Mouse (Mus musculus) c-Kit-positive CD71-positive TER-119-positive erythroid progenitor cells, embryonic 14.5 days (primary cell): ENCODE results near the gene Ankrd27.
A peak's percentile ranks its signal among the peaks of the same experiment; 100 is the strongest.
"Not testable (repeated sequence)": the region's sequence is repeated elsewhere in the genome, so short reads cannot be mapped to it uniquely, and the experiment has no call there.

Experiments used
- DNase-seq: peaks from one replicate; pipeline ENCODE4 v3.0.0-alpha.2; 2013; ENCODE audit warnings: low spot score

Gene Ankrd27

GRCm38 (mm10) chr7:35586055-35586905, at the start of gene Ankrd27:
Gene Ankrd27, plus strand, starts transcription at chr7:35586244.
- peak; percentile 96 for DNase-seq

DNA sequence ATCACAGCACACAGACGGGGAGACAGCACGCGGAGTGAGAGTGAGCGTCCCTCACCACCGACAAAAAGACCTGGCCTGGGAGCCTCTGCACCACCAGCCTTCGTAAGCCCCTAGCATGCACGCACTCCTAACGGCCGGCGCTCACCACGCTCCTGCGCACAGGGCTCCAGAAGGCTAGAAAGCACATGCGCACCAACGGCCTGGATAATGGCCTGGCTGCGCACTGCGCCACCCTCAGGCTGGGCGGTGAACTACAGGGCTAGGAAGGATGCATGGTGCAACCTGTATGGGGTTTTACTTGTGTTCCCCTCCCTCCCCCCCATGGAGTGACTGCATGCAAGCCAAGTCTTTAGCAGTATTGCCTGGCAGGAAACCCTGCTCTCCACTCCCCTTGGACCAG, 48.5 kb upstream of the Ankrd27 start, which contains the start of gene Tdrd12:
TSS of gene Tdrd12 (minus strand) at position 184 of the 400 bp plus-strand sequence.
- no peak for DNase-seq

GRCm38 (mm10) chr7:35545881-35546280, 40.2 kb upstream of the Ankrd27 start:
- DNase-seq = peak; percentile 72

- DNase-seq = peak; percentile 74
These were observed 32.1 kb upstream of the Ankrd27 start for GRCm38 (mm10) chr7:35553751-35554604.

DNA sequence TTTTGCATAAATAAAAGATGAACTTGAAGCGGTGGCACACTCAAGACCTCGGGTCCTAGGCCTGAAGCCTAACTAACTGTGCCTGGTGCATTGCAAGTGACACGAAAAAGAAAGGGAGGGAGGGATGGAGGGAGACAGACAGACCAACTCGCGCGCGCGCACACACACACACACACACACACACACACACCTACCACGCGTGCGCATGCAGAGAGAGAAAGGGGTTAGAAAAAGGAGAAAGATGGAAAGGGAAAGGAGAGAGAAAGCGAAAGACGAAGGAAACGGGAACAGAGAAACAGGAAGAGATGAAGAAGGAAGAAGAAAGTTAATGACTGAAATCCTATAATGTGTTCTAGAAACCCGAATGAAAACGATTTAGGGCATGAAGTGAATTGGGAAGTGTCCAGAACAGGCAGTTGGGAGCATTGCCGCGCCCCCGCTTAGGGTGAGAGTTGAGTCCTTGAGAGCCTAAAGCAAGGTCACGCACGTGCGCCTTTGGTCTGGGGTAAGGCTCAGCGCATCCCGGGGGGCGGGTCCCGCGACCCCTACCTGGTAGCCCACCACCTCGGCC, 31.4 kb upstream of the Ankrd27 start:
- DNase-seq = peak; percentile 40

DNA sequence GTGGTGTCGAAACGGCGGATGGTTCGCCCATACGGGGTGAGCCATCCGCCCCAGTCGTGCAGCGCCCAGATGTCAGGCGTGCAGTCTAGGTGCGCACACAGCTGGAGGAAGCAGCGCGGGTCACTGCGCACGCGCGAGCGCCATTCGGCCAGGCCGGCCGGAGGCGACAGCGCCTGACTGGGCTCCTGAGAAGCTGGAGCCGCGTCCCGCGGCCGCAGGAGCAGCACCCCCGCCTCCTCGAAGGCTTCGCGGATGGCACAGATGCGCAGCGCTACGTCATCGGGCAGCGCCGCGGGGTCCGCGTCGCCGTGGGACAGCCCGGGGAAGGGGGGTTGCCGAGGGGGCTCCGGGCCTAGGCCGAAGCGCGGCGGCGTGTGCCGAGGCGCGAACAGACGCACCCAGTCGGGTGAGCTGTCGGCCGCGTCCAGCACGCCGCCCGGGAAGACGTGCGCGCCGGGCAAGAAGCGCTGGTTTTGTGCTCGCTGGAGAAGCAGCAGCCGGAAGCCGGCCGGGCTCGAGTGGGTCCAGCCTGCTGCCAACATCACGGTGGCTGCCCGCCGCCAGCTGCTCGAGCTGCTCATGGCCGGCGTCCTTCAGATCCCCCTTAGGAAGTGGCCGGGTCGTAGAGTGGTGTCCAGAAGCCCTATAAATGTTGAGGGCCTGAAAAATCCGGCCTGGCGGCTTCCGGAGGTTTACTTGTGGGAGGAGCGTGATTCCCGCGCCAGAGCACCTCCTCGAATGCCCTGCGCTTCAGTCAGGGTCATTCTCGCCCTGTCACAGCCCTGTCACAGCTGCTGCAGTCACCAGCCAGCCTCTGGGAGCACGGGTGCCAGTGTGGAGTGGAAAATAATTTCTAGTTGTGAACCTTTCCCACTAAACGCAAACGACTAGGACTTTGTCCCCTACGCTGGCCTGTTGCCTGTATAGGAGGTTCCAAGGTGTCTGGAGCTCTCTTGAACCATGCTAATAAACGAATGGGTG, 30.5 kb upstream of the Ankrd27 start:
- DNase-seq = peak; percentile 79

DNA sequence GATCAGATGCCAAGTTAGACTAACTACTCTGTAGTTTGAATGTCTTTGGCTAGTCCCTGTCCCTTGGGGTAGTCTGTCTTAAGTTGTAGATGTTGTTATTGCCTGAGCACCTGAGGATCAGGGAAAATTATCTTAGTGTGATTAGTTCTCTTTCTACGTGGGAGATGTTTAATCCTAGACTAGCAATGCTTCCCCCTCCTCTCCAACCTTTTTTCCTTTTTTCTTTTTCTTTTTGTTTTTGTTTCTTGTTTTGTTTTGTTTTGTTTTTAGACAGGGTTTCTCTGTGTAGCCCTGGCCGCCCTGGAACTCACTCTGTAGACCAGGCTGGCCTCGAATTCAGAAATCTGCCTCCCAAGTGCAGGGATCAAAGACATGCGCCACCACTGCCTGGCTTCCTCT, 29.8 kb upstream of the Ankrd27 start, which contains the start of gene Nudt19:
TSS of gene Nudt19 (minus strand) at position 100 of the 399 bp plus-strand sequence.
- no peak for DNase-seq

DNA sequence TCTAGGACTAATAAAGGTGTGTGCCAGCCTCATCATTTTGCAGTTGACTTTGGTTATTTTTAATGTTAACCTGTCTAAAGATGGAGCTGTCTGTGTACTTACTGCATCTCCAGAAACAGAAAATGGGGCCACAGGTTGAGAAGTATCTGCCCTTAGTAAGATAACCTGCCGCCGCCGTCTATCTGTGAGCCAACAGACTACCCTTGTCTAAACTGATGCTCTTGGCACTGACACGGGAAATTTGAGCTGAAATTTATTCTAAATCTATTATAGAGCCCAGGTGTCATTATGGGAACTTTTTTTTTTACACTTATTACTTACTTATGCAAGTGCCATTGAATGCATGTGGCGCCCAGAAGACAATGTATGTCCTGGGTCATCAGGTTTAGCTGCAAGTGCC, 29.1 kb upstream of the Ankrd27 start:
- DNase-seq = peak; percentile 84

- DNase-seq = peak; percentile 55
These were observed 28.5 kb upstream of the Ankrd27 start for GRCm38 (mm10) chr7:35557577-35557976.

GRCm38 (mm10) chr7:35558681-35559080, 27.4 kb upstream of the Ankrd27 start:
- no peak for DNase-seq

DNA sequence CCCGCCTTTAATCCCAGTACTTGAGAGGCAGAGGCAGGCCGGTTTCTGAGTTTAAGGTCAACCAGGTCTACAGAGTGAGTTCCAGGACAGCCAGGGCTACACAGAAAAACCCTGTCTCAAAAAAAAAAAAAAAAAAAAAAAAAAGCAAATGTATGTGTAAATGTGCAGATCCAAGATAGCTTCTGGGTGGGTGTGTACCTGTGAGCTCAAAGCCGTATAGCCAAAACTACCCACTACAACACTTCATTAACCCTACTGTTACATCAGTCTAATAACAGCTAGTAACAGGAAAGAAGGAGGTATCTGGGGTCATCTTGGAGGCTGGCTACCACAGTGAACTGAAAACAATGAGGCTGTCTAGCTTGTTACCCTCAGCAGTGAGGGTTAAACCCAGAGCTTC, 26.2 kb upstream of the Ankrd27 start:
- peak; percentile 75 for DNase-seq

DNA sequence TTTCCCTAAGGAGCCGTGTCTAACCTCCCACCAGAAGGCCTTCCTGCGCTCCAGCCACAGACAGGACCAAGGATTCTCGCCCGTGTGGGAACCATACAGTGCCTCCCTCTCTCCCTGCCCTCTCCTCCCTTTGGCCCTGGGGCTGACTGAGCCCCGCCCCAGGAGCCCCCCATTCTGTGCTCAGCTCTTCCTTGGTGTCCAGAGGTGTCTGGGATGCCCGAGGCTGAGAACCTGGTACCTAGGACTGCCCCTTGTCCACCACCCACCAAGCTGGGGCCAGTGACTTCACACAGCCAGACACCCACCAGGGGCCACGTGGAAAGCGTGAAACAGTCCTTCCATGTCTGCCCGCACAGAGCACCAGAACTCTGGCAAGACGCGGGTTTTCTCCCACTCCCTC, 23.0 kb upstream of the Ankrd27 start:
- no peak for DNase-seq

DNA sequence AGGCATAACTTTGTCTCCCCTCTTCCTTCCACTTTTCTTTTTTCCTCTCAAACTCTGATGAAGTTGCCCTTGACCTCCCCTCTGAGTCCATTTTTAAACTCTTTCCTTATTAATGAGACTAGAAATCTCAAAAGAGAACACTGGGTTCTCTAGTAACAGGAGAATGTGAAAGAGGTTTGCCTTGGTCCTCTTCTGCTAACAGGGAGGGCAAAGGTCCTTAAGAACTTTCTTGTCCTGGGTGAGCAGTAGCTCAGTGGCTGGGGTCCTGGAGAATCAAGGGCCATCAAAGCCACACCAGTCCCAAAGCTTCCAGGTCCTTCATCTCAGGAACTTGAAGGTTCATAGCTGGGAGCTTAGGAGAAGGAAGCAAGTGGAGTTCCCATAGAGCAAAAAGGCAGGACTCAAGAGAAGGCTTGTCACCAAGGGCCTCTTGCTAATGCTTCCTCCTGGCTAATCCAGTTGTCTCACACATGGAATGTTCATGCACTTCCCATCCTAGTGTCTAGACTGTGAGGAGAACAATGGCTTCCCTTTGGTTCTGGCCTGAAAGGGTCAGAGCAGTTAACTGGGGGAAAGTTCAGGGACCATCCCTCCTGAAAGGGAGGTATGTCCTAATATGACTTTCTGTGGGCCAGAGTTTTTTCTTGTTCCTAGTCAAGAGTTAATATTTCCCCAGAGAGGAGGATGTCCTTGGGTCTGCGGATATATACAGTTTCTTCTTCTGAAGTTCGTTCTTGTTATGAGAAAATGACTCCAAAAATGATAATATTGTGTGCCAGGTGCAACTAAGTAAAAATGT, 21.8 kb upstream of the Ankrd27 start:
- DNase-seq = no peak

DNA sequence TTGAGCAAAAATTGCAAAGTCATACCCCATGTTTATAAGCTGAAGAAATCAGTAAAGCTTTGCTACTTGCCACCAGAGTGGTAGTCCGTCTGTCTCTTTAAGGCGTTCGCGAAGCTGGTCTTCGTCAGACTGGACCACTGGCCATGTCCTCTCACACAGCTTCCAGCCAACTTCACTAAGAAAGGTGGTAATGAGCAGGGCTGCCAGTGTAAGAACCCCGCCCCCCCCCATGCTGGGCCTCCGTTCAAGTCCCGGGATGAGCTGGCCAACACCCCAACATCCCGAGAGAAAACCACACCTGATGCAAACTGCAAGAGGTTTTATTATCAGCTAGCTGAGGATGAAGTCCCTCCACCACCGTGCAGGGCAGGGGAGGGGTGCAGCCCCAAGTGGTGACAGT, 21.2 kb upstream of the Ankrd27 start:
- not testable (repeated sequence) for DNase-seq

GRCm38 (mm10) chr7:35565965-35566364, 20.1 kb upstream of the Ankrd27 start:
- not testable (repeated sequence) for DNase-seq

DNA sequence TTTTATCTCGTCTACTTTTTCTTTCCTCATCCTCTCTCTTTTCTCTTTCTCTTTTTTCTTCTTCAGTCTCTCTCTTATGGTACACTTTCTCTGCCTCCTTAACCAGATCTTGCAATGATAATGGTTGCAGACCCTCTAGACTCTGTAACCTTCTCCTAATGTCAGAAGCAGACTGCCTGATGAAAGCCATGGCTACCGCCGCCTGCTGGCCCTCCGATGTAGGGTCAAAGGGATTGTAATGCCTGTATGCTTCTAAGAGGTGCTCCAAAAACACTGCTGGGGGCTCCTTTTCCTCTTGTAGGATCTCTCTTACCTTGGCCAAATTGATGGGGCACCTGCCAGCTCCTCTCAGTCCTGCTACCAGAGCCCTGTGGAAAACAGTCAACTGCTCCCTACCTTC, 16.3 kb upstream of the Ankrd27 start:
- DNase-seq = not testable (repeated sequence)

- DNase-seq = not testable (repeated sequence)
These were observed 15.2 kb upstream of the Ankrd27 start for GRCm38 (mm10) chr7:35570883-35571282.

- DNase-seq = peak; percentile 54
These were observed 6.2 kb upstream of the Ankrd27 start for GRCm38 (mm10) chr7:35579849-35580248.

DNA sequence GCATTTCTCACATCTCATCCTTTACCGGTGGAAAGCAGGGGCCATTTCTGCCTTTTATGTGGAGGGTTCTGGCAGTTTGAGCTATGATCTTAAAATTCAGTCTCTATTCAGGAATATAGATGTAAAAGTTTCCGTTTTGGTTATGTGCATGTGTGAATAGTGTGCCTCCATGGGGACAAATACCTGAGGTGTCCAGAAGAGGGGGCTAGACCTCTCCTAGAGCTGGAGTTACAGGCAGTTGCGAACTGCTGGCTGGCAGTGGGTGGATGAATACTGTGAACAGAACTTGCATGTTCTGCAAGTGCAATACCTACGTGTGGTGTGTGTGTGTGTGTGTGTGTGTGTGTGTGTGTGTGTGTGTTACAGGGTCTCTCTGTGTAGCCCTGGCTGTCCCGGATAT, 3.3 kb upstream of the Ankrd27 start:
- peak; percentile 49 for DNase-seq

DNA sequence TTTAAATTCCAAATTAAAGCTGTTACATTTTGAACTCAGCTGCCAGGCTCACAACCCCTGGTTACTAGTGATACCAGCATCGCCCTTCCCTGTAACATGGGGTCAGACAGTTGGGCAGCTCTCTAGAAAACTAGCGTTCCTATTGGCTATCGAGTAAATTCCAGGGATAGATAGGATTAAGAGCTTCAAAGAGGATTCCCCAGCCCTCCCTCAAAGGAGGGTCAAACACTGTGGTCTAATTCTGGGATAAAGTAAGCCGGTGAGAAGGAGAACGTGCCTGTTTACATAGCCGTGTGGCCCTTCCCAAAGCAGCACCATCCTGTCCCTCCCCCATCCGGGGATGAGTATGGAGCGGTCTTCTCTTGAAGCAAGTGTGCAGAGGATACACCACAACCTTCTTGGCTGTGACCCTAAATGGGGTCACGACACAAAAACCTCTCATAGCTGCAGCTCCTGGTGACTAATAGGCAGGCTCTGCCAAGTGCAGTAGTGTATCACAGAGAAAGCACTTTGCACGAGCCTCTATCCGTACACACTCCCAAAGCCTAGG, 2.5 kb upstream of the Ankrd27 start:
- DNase-seq = no peak
